Mouse (Mus musculus) midbrain, postnatal 0 days (tissue): ENCODE results near the gene Pigq. TPM values are rescaled to one million over a fixed set of nuclear protein-coding genes. Genes with fewer than 3 reads are reported as not detected.

Experiments
- ATAC-seq: fragments of 200-750 bp; cut with Nextera tagmentation; 2 replicates; pipeline ENCODE4 v1.8.0; 2017; ENCODE audit warnings: moderate number of reproducible peaks, mild to moderate bottlenecking, moderate TSS enrichment, moderate library complexity; ENCODE audit not compliant: low FRiP score
- DNase-seq: peaks from one replicate; pipeline ENCODE4 v3.0.0-alpha.2; 2015; ENCODE audit warnings: low spot score
- H3K27ac ChIP-seq: fragments of 300-500 bp; sonication (generic); 2 replicates; pipeline ENCODE4 v1.5.1; 2014; ENCODE audit warnings: low read depth, mild to moderate bottlenecking, low read length, mixed read lengths
- H3K27me3 ChIP-seq: fragments of 300-500 bp; sonication (generic); 2 replicates; pipeline ENCODE4 v1.6.1; 2014; ENCODE audit warnings: low read length, control low read depth, mixed read lengths; ENCODE audit not compliant: insufficient read depth
- H3K36me3 ChIP-seq: fragments of 300-500 bp; sonication (generic); 2 replicates; pipeline ENCODE4 v1.6.1; 2014; ENCODE audit warnings: low read length, control low read depth, mixed read lengths; ENCODE audit not compliant: insufficient read depth
- H3K4me1 ChIP-seq: fragments of 300-500 bp; sonication (generic); 2 replicates; pipeline ENCODE4 v1.6.1; 2014; ENCODE audit warnings: mild to moderate bottlenecking, control low read depth, antibody characterized with exemption, low read length, mixed read lengths; ENCODE audit not compliant: insufficient read depth
- H3K4me2 ChIP-seq: fragments of 300-500 bp; sonication (generic); 2 replicates; pipeline ENCODE4 v1.6.1; 2014; ENCODE audit warnings: low read depth, mild to moderate bottlenecking, low read length, mixed read lengths; ENCODE audit not compliant: poor library complexity, severe bottlenecking
- H3K4me3 ChIP-seq: fragments of 300-500 bp; sonication (generic); 2 replicates; pipeline ENCODE4 v1.5.1; 2014; ENCODE audit warnings: low read depth, mild to moderate bottlenecking, low read length, moderate library complexity
- H3K9ac ChIP-seq: fragments of 300-500 bp; sonication (generic); replicated peaks from 2 replicates; pipeline ENCODE4 v1.6.1; 2014; ENCODE audit warnings: mild to moderate bottlenecking, low read length, moderate library complexity, mixed read lengths; ENCODE audit not compliant: poor library complexity, severe bottlenecking
- H3K9me3 ChIP-seq: fragments of 300-500 bp; sonication (generic); 2 replicates; pipeline ENCODE4 v1.6.1; 2016; ENCODE audit warnings: low read length, control low read depth
- CTCF ChIP-seq: IDR thresholded peaks from 2 replicates; pipeline ENCODE4 v1.5.1; 2016; ENCODE audit warnings: antibody characterized with exemption, mild to moderate bottlenecking
- WGBS: fragments of 180-500 bp; shearing (Covaris S2); extraction: QIAGEN DNeasy Blood & Tissue Kit; methylation state at CpG from one replicate; pipeline ENCODE4 v1.1.7; 2014; 5-methylcytosine and 5-hydroxymethylcytosine counted together
- polyA plus RNA-seq: library from polyadenylated mRNA; unstranded; fragments of >200 nt; fragmentation: Nextera tagmentation; extraction: Ambion mirVana; gene quantifications from 2 replicates; pipeline ENCODE4 v1.2.1, GENCODE M21; 2015
- total RNA-seq: library from RNA; depleted of rRNA; stranded (reverse); fragments of >200 nt; gene quantifications from 2 replicates; pipeline ENCODE4 v1.2.3, GENCODE M21; 2014

Pigq gene
- total and polyA plus RNA-seq, 2 experiments from 2014 or later = 75.4 to 111 TPM

GRCm38 (mm10) chr17:25970954-25971707 lies 26.4 kb upstream of the Pigq start:
- Histone ChIP-seq H3K4me2 (no peak overlapping the region), H3K9ac (no peak overlapping the region), H3K9me3 (no peaks in the 10 kb centered on the region), H3K4me3 (no peak overlapping the region), H3K4me1 (no peaks in the 10 kb centered on the region), H3K36me3 (peaks cover 9% of the 10 kb centered on the region; the same call in 1 of the 2 replicates), H3K27ac (no peak overlapping the region), H3K27me3 (no peaks in the 10 kb centered on the region)
- no peak for TF ChIP-seq CTCF
- ATAC-seq (no peak), DNase-seq (no peak)
- WGBS = 88% methylated on average over 4 of the region's 4 CpGs

- Histone ChIP-seq H3K27ac (no peak overlapping the region), H3K4me3 (no peak overlapping the region), H3K4me1 (no peaks in the 10 kb centered on the region), H3K9ac (no peak overlapping the region), H3K36me3 (peaks cover 9% of the 10 kb centered on the region; the same call in 1 of the 2 replicates), H3K27me3 (no peaks in the 10 kb centered on the region), H3K9me3 (no peaks in the 10 kb centered on the region), H3K4me2 (no peak overlapping the region)
- DNase-seq (peak; percentile 62), ATAC-seq (no peak)
- WGBS = 92% methylated on average over 9 of the region's 9 CpGs
- peak; percentile 43 for TF ChIP-seq CTCF
Measured at GRCm38 (mm10) chr17:25970448-25970847, 25.7 kb upstream of the Pigq start.

- no peak overlapping the region for H3K27ac ChIP-seq
Measured at GRCm38 (mm10) chr17:25968176-25968575, 23.4 kb upstream of the Pigq start.

GRCm38 (mm10) chr17:25967652-25968051 lies 22.9 kb upstream of the Pigq start:
- ATAC-seq (no peak), DNase-seq (no peak)
- Histone ChIP-seq H3K36me3 (peaks cover 25% of the 10 kb centered on the region), H3K4me1 (no peaks in the 10 kb centered on the region), H3K9me3 (no peaks in the 10 kb centered on the region), H3K27me3 (no peaks in the 10 kb centered on the region), H3K9ac (no peak overlapping the region), H3K4me3 (no peak overlapping the region), H3K4me2 (no peak overlapping the region), H3K27ac (no peak overlapping the region)
- 67% methylated on average over 3 of the region's 3 CpGs for WGBS
- no peak for TF ChIP-seq CTCF

More at GRCm38 (mm10) chr17:25968176-25968575, 23.4 kb upstream of the Pigq start:
- ATAC-seq (no peak), DNase-seq (no peak)
- H3K9ac ChIP-seq = no peak overlapping the region
- 90% methylated on average over 1 of the region's 1 CpGs for whole genome bisulfite sequencing
- H3K27me3 ChIP-seq = no peaks in the 10 kb centered on the region
- no peak overlapping the region for H3K4me2 ChIP-seq
- no peak for TF ChIP-seq CTCF
- no peaks in the 10 kb centered on the region for H3K9me3 ChIP-seq
- no peak overlapping the region for H3K4me3 ChIP-seq
- H3K4me1 ChIP-seq = no peaks in the 10 kb centered on the region
- peaks cover 26% of the 10 kb centered on the region for H3K36me3 ChIP-seq

GRCm38 (mm10) chr17:25964271-25964670 lies 19.5 kb upstream of the Pigq start:
- H3K4me2 ChIP-seq = no peak overlapping the region
- no peak overlapping the region for H3K27ac ChIP-seq
- 88% methylated on average over 7 of the region's 7 CpGs for WGBS
- H3K4me3 ChIP-seq = no peak overlapping the region
- no peaks in the 10 kb centered on the region for H3K27me3 ChIP-seq
- TF ChIP-seq CTCF = no peak
- DNase-seq = no peak
- H3K9me3 ChIP-seq = no peaks in the 10 kb centered on the region
- ATAC-seq = no peak
- peaks cover 41% of the 10 kb centered on the region for H3K36me3 ChIP-seq
- no peaks in the 10 kb centered on the region for H3K4me1 ChIP-seq
- no peak overlapping the region for H3K9ac ChIP-seq

GRCm38 (mm10) chr17:25962413-25962905 lies 17.7 kb upstream of the Pigq start:
- peaks cover 43% of the 10 kb centered on the region for H3K36me3 ChIP-seq
- H3K4me2 ChIP-seq = no peak overlapping the region
- 92% methylated on average over 7 of the region's 7 CpGs for WGBS
- H3K4me1 ChIP-seq = no peaks in the 10 kb centered on the region
- no peak overlapping the region for H3K4me3 ChIP-seq
- no peaks in the 10 kb centered on the region for H3K9me3 ChIP-seq
- H3K27ac ChIP-seq = no peak overlapping the region
- no peak for ATAC-seq
- no peak for TF ChIP-seq CTCF
- H3K27me3 ChIP-seq = no peaks in the 10 kb centered on the region
- H3K9ac ChIP-seq = no peak overlapping the region
- DNase-seq = no peak
